Mouse (Mus musculus): Measurements from ENCODE around the gene Cmklr1. TPM values are rescaled to one million over a fixed set of nuclear protein-coding genes. Genes with fewer than 3 reads are reported as not detected.
A peak's percentile ranks its signal among the peaks of the same experiment; 100 is the strongest.

Gene Cmklr1
- total RNA-seq (2021) (10 to 100 TPM; 22.0 to 28.5 TPM), polyA plus RNA-seq (2012; rRNA removed) (42.0 and 43.6 TPM in 2 replicates)
- long read RNA-seq, partial matches to known transcripts: 0 of 2 reads
- long read RNA-seq, other reads (novel, unspliced or antisense): 2 of 2 reads

GRCm38 (mm10) chr5:113650035-113650865 is at the start of gene Cmklr1:
Gene Cmklr1 (minus strand): TSS chr5:113650426.
- TF ChIP-seq POLR2A (IDR thresholded peaks at IDR 0.05; ENCODE audit: insufficient read depth, low read depth, low read length): peak; percentile 62
- peak; percentile 49 for TF ChIP-seq CTCF (IDR thresholded peaks at IDR 0.05)
- TF ChIP-seq EP300 (IDR thresholded peaks at IDR 0.05; ENCODE audit: insufficient read depth, low read depth, low read length): no peak
- H3K4me1 ChIP-seq (ENCODE audit: control insufficient read depth, insufficient read depth, low read length): peaks cover 8% of the 10 kb centered on the region
- no peaks in the 10 kb centered on the region for H3K27me3 ChIP-seq (ENCODE audit: control insufficient read depth, insufficient read depth, low read length)
- peak within 1 kb of the TSS; percentile 78 for H3K27ac ChIP-seq
- no peaks in the 10 kb centered on the region for H3K36me3 ChIP-seq (ENCODE audit: control insufficient read depth, insufficient read depth, low read length)
- intact Hi-C loops (cut with DNase I): loop anchor here (5.0 kb wide), 1 partner anchor 43 kb away; no protein-coding TSS in a partner anchor
- peak; percentile 81 to 87 for DNase-seq
- H3K4me3 ChIP-seq: peak within 1 kb of the TSS; percentile 42
- 3% methylated on average over 30 of the region's 30 CpGs for WGBS
- no peaks in the 10 kb centered on the region for H3K79me2 ChIP-seq (replicated peaks; ENCODE audit: control insufficient read depth, insufficient read depth, low read length)
- H3K9ac ChIP-seq (ENCODE audit: low read depth, low read length): peak within 1 kb of the TSS; percentile 70

- H3K4me1 ChIP-seq (ENCODE audit: control insufficient read depth, insufficient read depth, low read length): no peaks in the 10 kb centered on the region
- peaks cover 4% of the 10 kb centered on the region; the same call in 1 of the 2 replicates for H3K27me3 ChIP-seq (ENCODE audit: control insufficient read depth, insufficient read depth, low read length)
- TF ChIP-seq CTCF (IDR thresholded peaks at IDR 0.05) (no peak), POLR2A (IDR thresholded peaks at IDR 0.05; ENCODE audit: insufficient read depth, low read depth, low read length) (no peak), EP300 (IDR thresholded peaks at IDR 0.05; ENCODE audit: insufficient read depth, low read depth, low read length) (no peak)
Observed at GRCm38 (mm10) chr5:113694415-113694814, 44.2 kb upstream of the Cmklr1 start.

DNA sequence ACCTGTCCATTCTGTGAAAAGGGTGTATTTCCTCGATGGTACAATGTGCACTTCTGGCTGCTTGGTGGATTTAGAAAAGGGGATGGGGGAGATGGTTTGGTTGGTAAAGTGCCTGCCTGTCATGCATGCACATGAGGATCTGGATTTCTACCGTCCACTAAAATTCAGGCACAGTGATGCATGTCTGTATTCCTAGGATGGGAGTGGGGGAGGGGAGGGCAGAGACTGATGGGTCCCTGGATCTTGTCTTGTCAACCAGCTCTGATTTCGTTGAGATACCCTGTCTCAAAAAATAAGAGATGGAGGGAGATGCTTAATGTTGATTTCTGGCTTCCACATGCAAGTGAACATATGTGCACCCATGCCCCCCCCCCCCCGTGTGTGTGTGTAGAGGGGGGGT is 43.8 kb upstream of the Cmklr1 start:
- DNase-seq: no peak
- no peaks in the 10 kb centered on the region for H3K4me1 ChIP-seq (ENCODE audit: control insufficient read depth, insufficient read depth, low read length)
- peaks cover 4% of the 10 kb centered on the region; the same call in 1 of the 2 replicates for H3K27me3 ChIP-seq (ENCODE audit: control insufficient read depth, insufficient read depth, low read length)
- intact Hi-C loops (cut with DNase I): no loop called here
- no peak overlapping the region for H3K4me3 ChIP-seq
- 60% methylated on average over 4 of the region's 4 CpGs for WGBS
- TF ChIP-seq POLR2A (IDR thresholded peaks at IDR 0.05; ENCODE audit: insufficient read depth, low read depth, low read length) (no peak), CTCF (IDR thresholded peaks at IDR 0.05) (no peak), EP300 (IDR thresholded peaks at IDR 0.05; ENCODE audit: insufficient read depth, low read depth, low read length) (no peak)
- no peak overlapping the region for H3K9ac ChIP-seq (ENCODE audit: low read depth, low read length)
- no peaks in the 10 kb centered on the region for H3K79me2 ChIP-seq (replicated peaks; ENCODE audit: control insufficient read depth, insufficient read depth, low read length)
- no peak overlapping the region for H3K27ac ChIP-seq
- H3K36me3 ChIP-seq (ENCODE audit: control insufficient read depth, insufficient read depth, low read length): no peaks in the 10 kb centered on the region

More at GRCm38 (mm10) chr5:113694415-113694814, 44.2 kb upstream of the Cmklr1 start:
- Histone ChIP-seq H3K4me3 (no peak overlapping the region), H3K79me2 (replicated peaks; ENCODE audit: control insufficient read depth, insufficient read depth, low read length) (no peaks in the 10 kb centered on the region), H3K36me3 (ENCODE audit: control insufficient read depth, insufficient read depth, low read length) (no peaks in the 10 kb centered on the region), H3K27ac (no peak overlapping the region), H3K9ac (ENCODE audit: low read depth, low read length) (no peak overlapping the region)
- intact Hi-C loops (cut with DNase I): no loop called here
- DNase-seq: peak in 1 of 2 experiments; percentile 22
- WGBS: 47% methylated on average over 5 of the region's 5 CpGs

DNA sequence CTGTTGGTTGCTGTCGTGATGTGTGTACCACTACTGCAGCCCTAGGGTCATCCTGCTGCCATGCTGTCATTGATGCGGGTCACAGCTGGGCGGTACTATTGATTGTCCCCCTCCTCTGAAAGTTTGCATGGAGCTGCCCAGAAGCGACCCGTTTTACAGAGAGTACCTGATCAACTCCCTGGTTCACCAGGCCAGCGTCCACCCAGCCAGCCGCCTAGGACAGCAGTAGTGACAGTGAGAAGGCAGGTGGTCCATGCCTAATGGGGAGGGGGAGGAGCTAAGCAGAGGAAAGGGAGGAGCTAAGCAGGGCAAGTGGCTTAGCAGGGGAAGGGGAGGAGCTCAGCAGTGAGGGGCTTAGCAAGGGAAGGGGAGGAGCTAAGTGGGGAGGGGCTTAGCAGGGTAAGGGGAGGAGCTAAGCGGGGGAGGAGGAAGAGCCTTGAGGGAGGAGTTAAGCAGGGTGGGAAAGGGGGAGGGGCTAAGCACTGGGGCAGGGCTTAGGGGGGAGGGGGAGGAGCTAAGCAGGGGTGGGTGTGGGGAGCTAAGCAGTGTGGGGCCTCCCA is 43.0 kb upstream of the Cmklr1 start:
- TF ChIP-seq POLR2A (IDR thresholded peaks at IDR 0.05; ENCODE audit: insufficient read depth, low read depth, low read length) (no peak), EP300 (IDR thresholded peaks at IDR 0.05; ENCODE audit: insufficient read depth, low read depth, low read length) (no peak), CTCF (IDR thresholded peaks at IDR 0.05) (no peak)
- 83% methylated on average over 8 of the region's 8 CpGs for WGBS
- Histone ChIP-seq H3K9ac (ENCODE audit: low read depth, low read length) (no peak overlapping the region), H3K27ac (no peak overlapping the region), H3K79me2 (replicated peaks; ENCODE audit: control insufficient read depth, insufficient read depth, low read length) (no peaks in the 10 kb centered on the region), H3K4me1 (ENCODE audit: control insufficient read depth, insufficient read depth, low read length) (no peaks in the 10 kb centered on the region), H3K36me3 (ENCODE audit: control insufficient read depth, insufficient read depth, low read length) (no peaks in the 10 kb centered on the region), H3K27me3 (ENCODE audit: control insufficient read depth, insufficient read depth, low read length) (peaks cover 4% of the 10 kb centered on the region; the same call in 1 of the 2 replicates), H3K4me3 (no peak overlapping the region)
- intact Hi-C loops (cut with DNase I): no loop called here
- no peak for DNase-seq

- TF ChIP-seq CTCF (IDR thresholded peaks at IDR 0.05) (no peak), EP300 (IDR thresholded peaks at IDR 0.05; ENCODE audit: insufficient read depth, low read depth, low read length) (no peak), POLR2A (IDR thresholded peaks at IDR 0.05; ENCODE audit: insufficient read depth, low read depth, low read length) (no peak)
- no peaks in the 10 kb centered on the region for H3K36me3 ChIP-seq (ENCODE audit: control insufficient read depth, insufficient read depth, low read length)
- H3K9ac ChIP-seq (ENCODE audit: low read depth, low read length): no peak overlapping the region
- 84% methylated on average over 2 of the region's 2 CpGs for WGBS
- no peak overlapping the region for H3K4me3 ChIP-seq
- no peak for DNase-seq
- H3K79me2 ChIP-seq (replicated peaks; ENCODE audit: control insufficient read depth, insufficient read depth, low read length): no peaks in the 10 kb centered on the region
- H3K27ac ChIP-seq: no peak overlapping the region
- H3K27me3 ChIP-seq (ENCODE audit: control insufficient read depth, insufficient read depth, low read length): peaks cover 6% of the 10 kb centered on the region
- no peaks in the 10 kb centered on the region for H3K4me1 ChIP-seq (ENCODE audit: control insufficient read depth, insufficient read depth, low read length)
- intact Hi-C loops (cut with DNase I): no loop called here
Observed at GRCm38 (mm10) chr5:113690866-113691265, 40.6 kb upstream of the Cmklr1 start.
